Mouse (Mus musculus): ENCODE measurements around the gene Npas2. TPM values are rescaled to one million over a fixed set of nuclear protein-coding genes. Genes with fewer than 3 reads are reported as not detected.

Gene Npas2
- polyA plus RNA-seq, 1 experiment from 2014 or later: 0.05 TPM

DNA sequence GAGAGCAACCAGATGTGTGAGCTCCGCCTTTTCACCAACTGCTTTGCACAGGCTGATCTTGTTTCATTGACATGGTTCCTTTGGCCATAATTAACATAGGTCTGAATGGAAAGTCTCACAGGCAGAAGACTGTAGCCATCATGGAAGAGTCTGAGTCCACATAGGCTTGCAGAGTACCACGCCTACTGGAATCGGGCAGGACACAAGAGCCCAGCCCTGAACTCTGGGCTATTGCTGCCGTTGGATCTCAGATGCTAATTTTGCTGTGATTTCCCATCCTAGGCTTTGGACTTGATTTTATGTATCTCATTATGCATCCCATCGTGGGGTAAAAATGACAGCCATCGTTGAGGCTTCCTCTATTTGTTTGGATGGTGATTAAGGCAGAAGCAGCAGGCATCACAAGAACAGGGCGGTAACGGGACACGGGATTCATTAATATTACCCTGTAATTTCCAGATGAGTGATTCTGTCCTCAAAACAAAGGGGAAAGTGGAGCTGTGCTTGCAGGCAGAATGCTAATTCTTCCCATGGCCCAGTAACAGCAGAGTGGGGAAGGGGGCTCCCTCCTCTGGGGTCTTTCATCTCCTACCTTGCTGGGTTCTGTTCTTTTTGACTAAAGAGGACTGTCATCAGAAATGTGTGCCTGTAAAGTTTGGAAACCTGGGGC, 73.4 kb downstream of the Npas2 start:
- no peak overlapping the region for H3K27ac ChIP-seq (replicated peaks)
- no peaks in the 10 kb centered on the region for H3K4me1 ChIP-seq
- no peak overlapping the region for H3K4me3 ChIP-seq
- no peaks in the 10 kb centered on the region for H3K27me3 ChIP-seq (ENCODE audit: low read depth, poor library complexity, severe bottlenecking)
- no peaks in the 10 kb centered on the region for H3K9me3 ChIP-seq (replicated peaks)
- H3K36me3 ChIP-seq: no peaks in the 10 kb centered on the region
- 89% methylated on average over 9 of the region's 9 CpGs for WGBS
- DNase-seq (ENCODE audit: low spot score): no peak

DNA sequence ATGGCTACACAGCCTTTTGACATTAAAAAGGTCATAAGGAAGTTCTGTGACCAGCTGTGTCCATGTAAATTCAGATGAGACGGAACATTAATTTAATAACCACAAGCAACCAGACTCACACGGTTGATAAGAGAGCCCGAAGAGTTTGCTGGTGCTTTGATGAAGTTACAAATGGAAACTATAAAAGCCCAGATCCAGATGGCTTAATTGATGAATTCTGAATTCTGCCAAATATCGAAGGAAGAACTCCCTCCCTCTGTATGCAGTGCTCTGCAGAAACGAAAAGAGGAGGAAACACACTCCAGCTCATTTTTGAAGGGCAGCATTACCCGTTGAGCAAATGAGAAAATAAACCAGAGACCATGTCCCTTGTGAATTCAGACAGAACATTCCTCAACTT, 79.4 kb downstream of the Npas2 start:
- H3K27ac ChIP-seq (replicated peaks): no peak overlapping the region
- H3K4me1 ChIP-seq: no peaks in the 10 kb centered on the region
- no peak for DNase-seq (ENCODE audit: low spot score)
- no peak overlapping the region for H3K4me3 ChIP-seq
- no peaks in the 10 kb centered on the region for H3K27me3 ChIP-seq (ENCODE audit: low read depth, poor library complexity, severe bottlenecking)
- no peaks in the 10 kb centered on the region for H3K9me3 ChIP-seq (replicated peaks)
- WGBS: 88% methylated on average over 6 of the region's 6 CpGs
- no peaks in the 10 kb centered on the region for H3K36me3 ChIP-seq

DNA sequence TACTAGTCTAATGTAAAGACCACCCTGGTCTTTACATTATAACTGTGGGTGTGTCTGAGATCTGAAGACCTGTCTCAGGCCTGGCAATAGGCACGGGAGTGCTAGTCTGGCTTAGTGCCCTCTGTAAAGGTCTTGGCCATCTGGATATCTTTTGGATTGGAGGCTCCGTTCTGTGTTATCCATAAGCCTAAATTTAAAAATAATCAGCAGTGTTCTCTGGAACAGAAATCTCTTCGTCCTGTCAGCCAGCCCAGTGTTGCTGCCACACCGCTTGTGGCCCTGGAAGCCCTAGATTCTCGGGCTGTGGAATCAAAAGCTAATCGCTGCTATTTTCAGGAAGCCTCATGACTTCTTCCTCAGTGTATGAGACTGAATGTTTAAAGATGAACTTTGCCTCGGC, 86.9 kb downstream of the Npas2 start:
- DNase-seq (ENCODE audit: low spot score): no peak
- WGBS: 90% methylated on average over 7 of the region's 7 CpGs
- Histone ChIP-seq H3K4me3 (no peak overlapping the region), H3K27ac (replicated peaks) (no peak overlapping the region), H3K4me1 (no peaks in the 10 kb centered on the region), H3K27me3 (ENCODE audit: low read depth, poor library complexity, severe bottlenecking) (no peaks in the 10 kb centered on the region), H3K9me3 (replicated peaks) (no peaks in the 10 kb centered on the region; the same call in 1 of the 2 replicates), H3K36me3 (no peaks in the 10 kb centered on the region)

DNA sequence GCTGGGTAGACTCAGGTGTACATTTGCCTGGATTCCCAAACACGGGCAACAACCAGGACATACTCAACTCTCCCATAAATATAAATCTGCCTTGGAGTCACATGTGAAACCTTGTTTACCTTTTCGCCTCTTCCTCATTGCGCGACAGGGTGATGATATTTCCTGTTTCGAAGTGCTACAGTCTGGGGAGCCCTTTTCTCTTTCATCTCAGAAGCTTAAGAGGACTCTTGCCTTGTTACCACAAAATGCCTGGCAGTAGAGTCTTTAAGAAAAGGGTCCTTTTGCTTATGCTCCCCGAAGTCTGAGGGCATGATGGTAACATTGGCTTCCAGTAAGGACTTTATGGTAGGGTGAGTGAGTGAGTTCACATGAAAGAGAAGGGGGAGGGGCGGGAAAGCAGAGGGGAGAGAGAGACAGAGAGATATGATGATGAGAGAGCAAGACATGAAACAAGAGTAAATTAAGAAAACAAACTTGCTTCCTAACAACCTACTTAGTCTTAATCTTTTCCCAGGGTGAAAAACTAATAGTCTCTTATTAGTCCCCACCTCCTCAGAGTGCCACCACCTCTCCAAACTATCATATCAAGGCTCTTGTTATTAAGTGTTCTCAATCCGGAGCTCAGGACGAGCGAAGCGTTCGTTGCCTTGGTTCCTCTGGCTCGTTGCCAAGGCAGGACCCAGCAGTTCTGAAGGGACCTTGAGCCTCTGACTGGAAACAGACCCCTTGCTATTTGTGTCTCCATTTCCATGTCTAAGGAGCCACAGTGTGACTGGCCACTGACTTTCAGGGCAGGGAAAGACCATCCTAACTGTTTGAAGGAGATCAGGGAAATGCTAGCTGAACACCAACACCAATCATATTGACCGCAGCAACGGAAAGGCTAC, 87.7 kb downstream of the Npas2 start:
- H3K36me3 ChIP-seq: no peaks in the 10 kb centered on the region
- WGBS: 90% methylated on average over 15 of the region's 15 CpGs
- H3K27ac ChIP-seq (replicated peaks): no peak overlapping the region
- H3K9me3 ChIP-seq (replicated peaks): no peaks in the 10 kb centered on the region; the same call in 1 of the 2 replicates
- no peaks in the 10 kb centered on the region for H3K27me3 ChIP-seq (ENCODE audit: low read depth, poor library complexity, severe bottlenecking)
- H3K4me3 ChIP-seq: no peak overlapping the region
- DNase-seq (ENCODE audit: low spot score): no peak
- no peaks in the 10 kb centered on the region for H3K4me1 ChIP-seq

DNA sequence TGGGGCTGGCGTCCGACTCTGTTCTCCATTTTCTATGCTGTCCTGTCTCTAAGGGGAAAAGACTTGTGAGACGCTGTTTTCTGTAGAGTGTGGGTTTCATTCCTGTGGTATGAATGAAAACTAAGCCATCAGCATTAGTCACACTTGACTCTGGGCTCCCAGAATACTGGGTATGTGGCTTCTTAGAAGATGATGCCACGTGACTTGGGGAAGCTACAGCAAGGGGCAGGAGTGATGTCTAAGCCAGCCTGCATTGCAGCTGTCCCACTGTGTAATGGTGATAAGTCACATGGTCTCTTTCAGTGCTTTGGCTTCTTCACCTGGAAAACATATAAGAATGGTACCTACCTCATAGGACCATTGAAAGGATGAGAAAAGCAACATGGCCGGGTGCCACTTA, 88.4 kb downstream of the Npas2 start:
- 93% methylated on average over 5 of the region's 5 CpGs for WGBS
- H3K4me1 ChIP-seq: no peaks in the 10 kb centered on the region
- H3K9me3 ChIP-seq (replicated peaks): no peaks in the 10 kb centered on the region; the same call in 1 of the 2 replicates
- no peak overlapping the region for H3K27ac ChIP-seq (replicated peaks)
- no peaks in the 10 kb centered on the region for H3K27me3 ChIP-seq (ENCODE audit: low read depth, poor library complexity, severe bottlenecking)
- no peak overlapping the region for H3K4me3 ChIP-seq
- DNase-seq (ENCODE audit: low spot score): no peak
- no peaks in the 10 kb centered on the region for H3K36me3 ChIP-seq

DNA sequence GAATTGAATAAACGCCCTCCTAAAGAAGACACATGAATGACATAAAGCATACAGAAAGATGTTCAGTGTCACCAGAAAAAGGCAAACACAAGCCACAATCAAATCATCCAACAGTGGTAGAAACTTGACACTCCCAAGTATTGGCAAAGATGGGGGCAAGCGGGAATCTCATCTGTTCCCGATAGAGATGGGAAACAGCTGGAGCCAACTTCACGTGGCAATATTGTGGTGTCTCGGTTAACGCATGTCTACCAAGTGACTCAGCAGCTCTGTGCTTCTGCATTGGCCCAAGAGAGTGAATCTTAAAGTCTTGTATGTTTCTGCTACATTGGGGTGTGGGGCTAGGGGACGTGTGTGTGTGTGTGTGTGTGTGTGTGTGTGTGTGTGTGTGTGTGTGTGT, 89.8 kb downstream of the Npas2 start:
- no peaks in the 10 kb centered on the region for H3K36me3 ChIP-seq
- no peaks in the 10 kb centered on the region; the same call in 1 of the 2 replicates for H3K9me3 ChIP-seq (replicated peaks)
- H3K27ac ChIP-seq (replicated peaks): no peak overlapping the region
- no peak for DNase-seq (ENCODE audit: low spot score)
- H3K27me3 ChIP-seq (ENCODE audit: low read depth, poor library complexity, severe bottlenecking): no peaks in the 10 kb centered on the region
- H3K4me1 ChIP-seq: no peaks in the 10 kb centered on the region
- H3K4me3 ChIP-seq: no peak overlapping the region
- WGBS: 84% methylated on average over 7 of the region's 7 CpGs

DNA sequence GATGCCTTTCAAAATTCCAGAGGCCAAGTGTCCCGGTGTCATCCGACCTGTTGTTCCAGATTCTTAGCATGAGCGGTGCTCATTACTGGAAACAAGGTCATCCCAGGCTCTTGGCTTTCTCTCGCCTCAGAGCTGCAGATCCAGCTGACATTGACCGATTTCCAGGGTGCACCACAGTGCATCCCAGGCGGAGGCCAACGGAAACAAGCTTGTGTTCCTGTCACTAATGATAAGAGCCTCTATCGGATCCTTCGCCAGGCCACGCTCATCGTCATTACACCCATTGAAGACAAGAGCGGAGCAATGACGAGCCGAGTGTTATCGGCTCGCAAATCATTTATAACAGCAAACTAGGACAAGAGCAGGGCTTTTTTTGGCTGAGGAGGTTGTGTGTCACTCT, 91.3 kb downstream of the Npas2 start:
- WGBS: 92% methylated on average over 16 of the region's 16 CpGs

DNA sequence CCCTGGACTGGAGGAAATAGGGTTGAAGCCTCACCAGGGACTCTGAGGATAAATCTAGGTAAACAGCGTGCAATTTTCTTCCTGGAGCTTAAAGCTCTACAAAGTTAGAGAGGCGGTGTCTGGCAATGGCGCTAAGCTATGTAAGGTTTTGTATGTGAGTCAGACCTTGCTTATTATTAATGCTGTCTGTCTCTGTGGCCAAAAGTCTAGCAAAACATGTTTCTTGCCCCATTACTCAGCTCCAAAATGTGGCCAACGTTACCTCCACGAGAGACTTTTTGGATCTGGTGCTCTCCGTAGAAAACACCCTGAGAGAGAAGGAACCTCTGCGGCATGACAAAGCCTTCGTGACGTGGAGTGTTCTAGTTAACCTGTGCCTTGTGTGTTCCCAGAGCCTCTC, 93.5 kb downstream of the Npas2 start:
- no peak overlapping the region for H3K27ac ChIP-seq (replicated peaks)
- no peak overlapping the region for H3K4me3 ChIP-seq
- H3K4me1 ChIP-seq: no peaks in the 10 kb centered on the region
- H3K9me3 ChIP-seq (replicated peaks): no peaks in the 10 kb centered on the region
- H3K27me3 ChIP-seq (ENCODE audit: low read depth, poor library complexity, severe bottlenecking): no peaks in the 10 kb centered on the region
- H3K36me3 ChIP-seq: no peaks in the 10 kb centered on the region
- WGBS: 96% methylated on average over 9 of the region's 9 CpGs
- DNase-seq (ENCODE audit: low spot score): no peak

More for the DNA sequence above, 91.3 kb downstream of the Npas2 start:
- Histone ChIP-seq H3K9me3 (replicated peaks) (no peaks in the 10 kb centered on the region), H3K4me3 (no peak overlapping the region), H3K4me1 (no peaks in the 10 kb centered on the region), H3K27me3 (ENCODE audit: low read depth, poor library complexity, severe bottlenecking) (no peaks in the 10 kb centered on the region), H3K36me3 (no peaks in the 10 kb centered on the region), H3K27ac (replicated peaks) (no peak overlapping the region)
- DNase-seq (ENCODE audit: low spot score): no peak

DNA sequence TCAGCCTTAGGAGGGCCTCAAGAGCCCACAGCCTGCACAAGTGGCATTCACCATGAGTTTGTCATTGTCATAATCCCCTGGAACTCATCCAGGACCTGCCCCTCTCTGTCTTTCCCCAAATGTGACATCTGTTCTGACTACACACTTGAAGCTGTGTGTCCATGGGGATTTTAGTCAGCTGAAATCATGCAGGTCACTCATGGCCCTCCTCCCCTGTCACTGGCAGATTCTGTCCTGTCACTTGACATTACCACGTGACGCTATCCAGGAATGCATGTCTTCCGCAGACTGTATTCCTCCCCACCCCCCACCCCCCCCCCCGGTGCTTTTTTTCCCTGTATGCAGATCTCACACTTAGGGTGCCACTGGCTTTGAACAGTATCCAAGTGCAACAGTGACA, 94.3 kb downstream of the Npas2 start:
- Histone ChIP-seq H3K4me1 (no peaks in the 10 kb centered on the region), H3K27ac (replicated peaks) (no peak overlapping the region), H3K27me3 (ENCODE audit: low read depth, poor library complexity, severe bottlenecking) (no peaks in the 10 kb centered on the region), H3K4me3 (no peak overlapping the region), H3K9me3 (replicated peaks) (no peaks in the 10 kb centered on the region), H3K36me3 (no peaks in the 10 kb centered on the region)
- no peak for DNase-seq (ENCODE audit: low spot score)
- WGBS: 88% methylated on average over 4 of the region's 4 CpGs

DNA sequence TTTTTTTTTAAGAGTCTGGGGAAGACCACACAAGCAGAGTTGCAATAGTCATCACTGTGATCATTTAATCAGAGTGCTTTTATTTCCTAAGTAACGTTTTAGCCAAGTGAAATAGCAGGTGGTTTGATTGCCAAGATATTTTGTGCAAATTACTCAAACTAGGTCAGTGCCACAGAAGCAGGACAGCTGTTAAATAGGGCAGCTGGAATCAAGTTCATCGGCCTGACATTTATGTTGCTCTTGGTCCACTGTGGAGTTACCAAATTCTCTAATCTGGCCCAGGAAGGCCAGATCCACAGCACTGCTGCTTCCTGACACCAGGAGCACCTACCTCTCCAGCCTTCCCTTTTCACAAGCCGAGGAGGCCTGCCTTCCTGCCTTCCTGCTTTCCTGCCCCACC, 94.9 kb downstream of the Npas2 start:
- Histone ChIP-seq H3K4me3 (no peak overlapping the region), H3K27ac (replicated peaks) (no peak overlapping the region), H3K27me3 (ENCODE audit: low read depth, poor library complexity, severe bottlenecking) (no peaks in the 10 kb centered on the region), H3K9me3 (replicated peaks) (no peaks in the 10 kb centered on the region), H3K4me1 (no peaks in the 10 kb centered on the region), H3K36me3 (no peaks in the 10 kb centered on the region)
- no peak for DNase-seq (ENCODE audit: low spot score)
- 83% methylated on average over 3 of the region's 3 CpGs for WGBS

DNA sequence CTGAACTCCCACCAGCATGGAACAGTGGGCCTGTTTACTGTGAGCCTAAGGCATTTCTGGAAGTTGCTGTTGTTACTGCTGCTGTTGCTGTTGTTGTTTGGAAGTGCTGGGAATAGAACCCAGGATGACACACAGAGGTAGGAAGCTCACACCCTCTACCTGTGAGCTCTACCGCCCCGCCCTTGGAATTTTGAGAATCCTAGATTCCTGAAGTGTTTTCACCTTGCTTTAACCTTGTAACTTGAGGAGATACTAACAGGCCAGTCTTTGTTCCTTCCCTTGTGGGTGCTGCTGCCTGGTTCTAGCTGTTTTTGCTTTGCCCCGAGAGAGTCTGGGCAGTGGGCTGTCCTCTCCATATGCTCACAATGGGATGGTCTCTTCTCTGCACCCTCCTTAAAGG, 98.5 kb downstream of the Npas2 start:
- no peak overlapping the region for H3K4me3 ChIP-seq
- no peaks in the 10 kb centered on the region for H3K9me3 ChIP-seq (replicated peaks)
- no peaks in the 10 kb centered on the region for H3K27me3 ChIP-seq (ENCODE audit: low read depth, poor library complexity, severe bottlenecking)
- WGBS: 73% methylated on average over 3 of the region's 3 CpGs
- DNase-seq (ENCODE audit: low spot score): no peak
- H3K4me1 ChIP-seq: no peaks in the 10 kb centered on the region
- H3K27ac ChIP-seq (replicated peaks): no peak overlapping the region
- no peaks in the 10 kb centered on the region for H3K36me3 ChIP-seq

DNA sequence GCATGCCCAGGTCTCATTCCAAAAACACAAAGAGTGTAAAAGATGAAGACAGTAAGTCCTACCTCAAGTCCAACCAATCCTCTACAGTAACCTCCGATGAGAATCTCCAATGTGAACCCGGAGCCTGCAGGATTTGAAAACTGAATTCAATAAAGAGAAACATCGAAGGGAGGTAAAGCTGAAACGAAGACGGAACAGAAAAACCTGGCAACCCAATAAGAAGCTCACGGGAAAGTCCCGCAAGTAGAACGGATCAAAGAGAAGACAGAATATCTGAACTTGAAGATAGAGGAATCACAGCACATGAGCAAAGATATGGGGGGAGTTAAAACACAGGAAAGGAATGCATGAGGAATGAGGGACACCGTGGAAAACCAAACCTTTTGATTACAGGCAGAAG, 104.8 kb downstream of the Npas2 start:
- Histone ChIP-seq H3K36me3 (no peaks in the 10 kb centered on the region), H3K4me3 (no peak overlapping the region), H3K4me1 (no peaks in the 10 kb centered on the region), H3K27ac (replicated peaks) (no peak overlapping the region), H3K27me3 (ENCODE audit: low read depth, poor library complexity, severe bottlenecking) (no peaks in the 10 kb centered on the region), H3K9me3 (replicated peaks) (no peaks in the 10 kb centered on the region)
- no peak for DNase-seq (ENCODE audit: low spot score)
- WGBS: 94% methylated on average over 9 of the region's 9 CpGs

DNA sequence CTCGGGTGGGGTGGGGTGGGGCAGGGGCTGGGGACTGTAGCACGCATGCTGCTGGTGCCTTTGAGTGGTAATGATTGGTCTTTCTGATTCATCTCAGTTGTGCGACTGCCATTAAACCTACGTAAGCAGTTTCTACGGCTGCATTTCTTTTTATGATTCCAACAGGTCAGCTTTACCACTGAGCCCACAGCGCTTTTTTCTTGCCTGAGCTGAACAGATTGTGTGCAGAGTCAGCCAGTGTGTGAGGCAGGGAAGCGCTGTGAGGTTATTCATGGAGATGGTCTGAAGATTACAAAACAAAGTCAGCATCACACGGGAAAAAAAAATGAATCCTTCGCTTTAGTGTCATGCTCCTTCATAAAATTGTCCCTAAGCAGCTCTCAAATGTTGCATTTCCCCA, 106.7 kb downstream of the Npas2 start:
- Histone ChIP-seq H3K9me3 (replicated peaks) (no peaks in the 10 kb centered on the region), H3K36me3 (no peaks in the 10 kb centered on the region), H3K27me3 (ENCODE audit: low read depth, poor library complexity, severe bottlenecking) (no peaks in the 10 kb centered on the region), H3K4me3 (no peak overlapping the region), H3K27ac (replicated peaks) (no peak overlapping the region), H3K4me1 (no peaks in the 10 kb centered on the region)
- 92% methylated on average over 9 of the region's 9 CpGs for WGBS
- DNase-seq (ENCODE audit: low spot score): no peak

All from midbrain, embryonic 10.5 days (tissue).